Mouse (Mus musculus) testis, adult 2 months (tissue): ENCODE measurements around the gene Calr. TPM values are rescaled to one million over a fixed set of nuclear protein-coding genes. Genes with fewer than 3 reads are reported as not detected.
A peak's percentile ranks its signal among the peaks of the same experiment; 100 is the strongest.

Source experiments
- H3K27ac ChIP-seq: fragments of 200-500 bp; 2 replicates; pipeline ENCODE4 v1.5.1; 2012; ENCODE audit warnings: low read depth, low read length; ENCODE audit not compliant: control insufficient read depth, insufficient read depth
- H3K27me3 ChIP-seq: fragments of 200-500 bp; 2 replicates; pipeline ENCODE4 v1.6.1; 2012; ENCODE audit warnings: mild to moderate bottlenecking, low read length, moderate library complexity; ENCODE audit not compliant: control insufficient read depth, insufficient read depth
- H3K36me3 ChIP-seq: fragments of 200-500 bp; 2 replicates; pipeline ENCODE4 v1.6.1; 2012; ENCODE audit warnings: mild to moderate bottlenecking, low read length; ENCODE audit not compliant: control insufficient read depth, insufficient read depth
- H3K4me1 ChIP-seq: fragments of 200-500 bp; 2 replicates; pipeline ENCODE4 v1.6.1; 2012; ENCODE audit warnings: low read length; ENCODE audit not compliant: control insufficient read depth, insufficient read depth
- H3K4me3 ChIP-seq: fragments of 200-500 bp; 2 replicates; pipeline ENCODE4 v1.5.1; 2012; ENCODE audit warnings: low read depth, mild to moderate bottlenecking, low read length, moderate library complexity, mixed read lengths; ENCODE audit not compliant: control insufficient read depth
- CTCF ChIP-seq: fragments of 200-500 bp; IDR thresholded peaks from 2 replicates; pipeline ENCODE4 v1.5.1; 2012; ENCODE audit warnings: low read depth, mild to moderate bottlenecking, inconsistent platforms, low read length, moderate library complexity; ENCODE audit not compliant: control insufficient read depth, insufficient read depth, insufficient replicate concordance
- POLR2A ChIP-seq: fragments of 200-500 bp; IDR thresholded peaks from 2 replicates; pipeline ENCODE4 v1.6.1; 2012; ENCODE audit warnings: low read depth, mild to moderate bottlenecking, inconsistent platforms, low read length, moderate library complexity; ENCODE audit not compliant: control insufficient read depth
- polyA plus RNA-seq: library from polyadenylated mRNA; depleted of rRNA; stranded (reverse); fragments of >200 nt; gene quantifications from 2 replicates; pipeline ENCODE4 v1.2.3, GENCODE M21; 2012

Calr gene
- polyA plus RNA-seq, 1 experiment: 384 TPM

DNA sequence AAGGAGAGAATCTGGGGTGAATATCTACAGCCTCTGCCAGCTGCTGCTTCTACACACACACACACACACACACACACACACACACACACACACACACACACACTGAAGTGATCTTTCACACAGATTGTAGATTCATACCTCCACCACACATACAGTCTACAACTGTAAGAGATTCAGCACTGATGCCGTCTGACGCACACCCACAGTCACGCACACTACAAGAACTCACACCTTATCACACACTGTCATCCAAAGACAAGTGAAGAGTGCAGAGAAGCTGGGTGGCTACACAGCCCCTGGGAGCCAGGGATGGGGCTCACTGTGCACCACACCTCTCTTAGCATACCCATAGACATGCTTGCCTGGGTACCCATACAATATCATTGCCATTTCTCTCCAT, 32.9 kb downstream of the Calr start:
- no peaks in the 10 kb centered on the region for H3K27me3 ChIP-seq
- no peak for TF ChIP-seq CTCF
- TF ChIP-seq POLR2A: no peak
- no peaks in the 10 kb centered on the region for H3K36me3 ChIP-seq
- H3K4me3 ChIP-seq: peak overlapping the region; percentile 73
- no peak overlapping the region for H3K27ac ChIP-seq
- peaks cover 13% of the 10 kb centered on the region for H3K4me1 ChIP-seq

DNA sequence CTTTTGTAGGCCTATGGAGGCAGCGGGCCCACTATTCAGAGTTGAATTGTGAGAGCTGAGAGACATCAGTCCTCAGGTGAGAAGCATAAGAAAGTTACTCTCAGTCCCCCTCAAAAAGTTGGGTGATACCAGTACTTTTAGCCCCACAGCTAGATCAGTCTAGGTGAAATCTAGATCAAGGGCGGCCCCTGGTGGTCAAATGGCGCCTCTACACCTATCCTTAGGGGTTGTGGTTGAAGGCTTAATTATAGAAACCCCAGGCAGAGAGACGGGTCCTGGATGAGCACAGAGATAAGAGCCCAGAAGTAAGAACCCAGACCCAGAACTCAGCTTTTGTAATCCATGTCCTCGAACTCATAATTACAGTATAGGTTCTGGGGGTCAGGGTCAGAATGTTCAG, 33.7 kb downstream of the Calr start:
- TF ChIP-seq CTCF (peak; percentile 37; the same call in 1 of the 2 replicates), POLR2A (no peak)
- H3K27me3 ChIP-seq: no peaks in the 10 kb centered on the region
- H3K36me3 ChIP-seq: no peaks in the 10 kb centered on the region
- H3K27ac ChIP-seq: peak overlapping the region; percentile 1; the same call in 1 of the 2 replicates
- peaks cover 13% of the 10 kb centered on the region for H3K4me1 ChIP-seq
- peak overlapping the region; percentile 68 for H3K4me3 ChIP-seq

DNA sequence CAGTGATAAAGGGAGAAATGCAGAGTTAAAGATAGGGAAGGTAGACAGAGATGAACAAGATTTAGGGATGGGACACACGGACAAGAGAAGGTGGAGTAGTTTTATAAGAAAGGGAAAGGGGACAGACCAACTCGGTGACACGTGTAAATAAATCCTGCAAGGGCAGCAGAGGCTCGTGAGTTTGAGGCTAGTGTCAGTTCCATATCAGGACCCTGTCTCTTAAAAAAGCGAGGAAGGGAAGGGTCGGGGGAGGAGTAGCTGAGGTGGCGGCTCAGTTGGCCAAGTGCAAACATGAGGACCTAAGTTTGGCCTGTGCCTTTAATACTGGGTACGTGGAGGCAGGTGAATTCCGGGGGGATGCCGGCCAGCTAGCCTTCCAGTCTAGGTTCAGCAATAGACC, 35.4 kb downstream of the Calr start:
- TF ChIP-seq POLR2A (no peak), CTCF (no peak)
- peak overlapping the region; percentile 80 for H3K27ac ChIP-seq
- peak overlapping the region; percentile 89 for H3K4me3 ChIP-seq
- H3K4me1 ChIP-seq: peaks cover 13% of the 10 kb centered on the region
- no peaks in the 10 kb centered on the region for H3K36me3 ChIP-seq
- no peaks in the 10 kb centered on the region for H3K27me3 ChIP-seq

DNA sequence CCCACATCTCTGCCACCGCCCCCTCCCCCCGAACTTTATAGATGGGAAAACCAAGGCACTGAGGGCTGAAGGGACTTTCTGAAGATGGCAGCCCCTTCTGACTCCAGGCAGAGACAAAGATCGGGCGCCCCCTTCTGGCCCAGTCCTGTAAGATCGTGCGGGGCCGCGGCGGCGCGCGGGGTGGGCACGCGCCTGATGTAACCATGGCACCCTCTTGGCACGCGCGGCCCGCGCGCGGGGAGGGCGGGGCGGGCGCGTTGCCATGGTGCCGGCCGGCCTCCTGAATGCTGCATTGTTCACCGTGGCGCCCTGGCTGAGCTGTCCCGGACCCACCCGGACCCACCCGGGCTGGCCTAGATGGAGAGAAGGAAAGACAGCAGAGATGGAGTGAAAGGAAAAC, 35.8 kb downstream of the Calr start:
- no peaks in the 10 kb centered on the region for H3K36me3 ChIP-seq
- TF ChIP-seq POLR2A (peak; percentile 43; the same call in 1 of the 2 replicates), CTCF (peak; percentile 79)
- peaks cover 11% of the 10 kb centered on the region for H3K4me1 ChIP-seq
- H3K27ac ChIP-seq: peak overlapping the region; percentile 80; the same call in 1 of the 2 replicates
- peak overlapping the region; percentile 89 for H3K4me3 ChIP-seq
- no peaks in the 10 kb centered on the region for H3K27me3 ChIP-seq

DNA sequence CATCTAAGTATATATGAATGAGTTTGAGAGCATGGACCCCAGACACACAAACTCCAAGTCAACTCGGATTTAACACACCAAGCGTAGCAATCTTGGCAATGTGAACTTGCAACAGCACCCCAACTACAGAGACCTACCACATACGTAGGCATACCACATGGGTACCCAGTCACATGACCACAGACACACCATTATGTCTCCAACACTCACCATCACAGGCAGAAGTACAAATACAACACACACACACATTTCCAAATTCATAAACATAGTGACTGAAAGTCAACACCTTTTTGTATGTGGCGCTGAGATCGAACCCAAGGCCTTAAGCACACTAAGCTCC, 36.8 kb downstream of the Calr start:
- H3K27me3 ChIP-seq: no peaks in the 10 kb centered on the region

DNA sequence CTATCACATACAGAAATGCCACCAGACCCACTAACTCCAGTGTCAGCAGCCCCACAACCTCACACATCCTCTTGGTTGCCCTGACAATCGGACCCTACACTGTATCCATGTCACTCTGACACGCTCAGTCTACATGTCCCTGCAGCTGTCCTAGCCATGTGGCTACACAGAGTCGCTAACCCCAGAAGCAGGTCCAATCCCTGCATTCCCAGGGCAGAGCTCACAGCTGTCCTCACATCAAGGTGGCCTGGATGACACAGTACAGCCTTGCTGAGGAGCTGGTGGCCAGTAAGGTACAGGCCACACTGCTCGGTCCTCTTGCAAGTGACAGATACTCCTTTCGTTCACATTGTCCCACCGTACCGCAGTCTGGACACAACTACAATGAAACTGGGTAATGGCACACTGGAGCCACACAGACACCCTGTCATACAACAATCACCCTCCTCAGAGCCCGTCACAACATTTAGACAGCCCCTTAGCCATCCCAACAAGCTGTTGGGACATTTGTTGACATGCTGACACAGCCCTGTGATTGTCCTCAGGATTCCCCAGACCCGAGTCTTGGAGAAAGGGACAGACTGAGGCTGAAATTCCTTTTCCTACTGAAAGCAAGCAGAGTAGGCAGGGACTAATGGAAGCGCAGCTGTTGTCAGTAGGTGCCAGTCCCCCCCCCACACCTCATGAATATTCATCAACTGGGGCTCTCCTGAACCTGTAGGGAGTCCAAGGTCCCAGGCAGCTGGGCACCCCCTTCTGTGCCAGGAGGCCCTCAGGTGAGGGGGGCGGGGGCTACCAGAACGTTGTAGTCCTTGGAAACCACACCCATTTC, 37.4 kb downstream of the Calr start:
- TF ChIP-seq POLR2A: no peak
- TF ChIP-seq CTCF: no peak; the same call in 1 of the 2 replicates
- no peaks in the 10 kb centered on the region for H3K36me3 ChIP-seq
- H3K4me3 ChIP-seq: peak overlapping the region; percentile 75
- H3K27ac ChIP-seq: no peak overlapping the region
- no peaks in the 10 kb centered on the region for H3K27me3 ChIP-seq
- H3K4me1 ChIP-seq: no peaks in the 10 kb centered on the region; the same call in 1 of the 2 replicates

More for the DNA sequence above, 36.8 kb downstream of the Calr start:
- Histone ChIP-seq H3K27ac (no peak overlapping the region), H3K4me1 (peaks cover 3% of the 10 kb centered on the region), H3K36me3 (no peaks in the 10 kb centered on the region), H3K4me3 (peak overlapping the region; percentile 75)
- TF ChIP-seq CTCF: no peak
- TF ChIP-seq POLR2A: no peak

DNA sequence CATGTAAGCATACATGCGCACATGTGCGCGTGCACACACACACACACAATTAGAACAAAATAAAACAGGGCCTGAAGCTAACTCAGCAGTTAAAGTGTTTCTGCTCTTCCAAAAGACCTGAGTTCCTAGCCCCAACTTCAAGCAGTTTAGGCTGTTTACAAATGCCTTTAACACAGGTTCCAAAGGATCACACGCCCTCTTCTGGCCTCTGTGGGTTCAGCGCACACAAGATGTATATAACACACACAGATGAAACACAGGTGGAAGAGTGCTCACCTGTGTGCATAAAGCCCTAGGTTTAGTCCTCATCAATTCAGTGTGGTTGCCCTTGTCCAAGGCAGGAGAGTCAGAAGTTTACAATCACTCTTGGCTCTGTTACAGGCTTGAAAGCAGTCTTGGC, 40.7 kb downstream of the Calr start:
- no peak overlapping the region for H3K4me3 ChIP-seq
- no peaks in the 10 kb centered on the region for H3K36me3 ChIP-seq
- H3K27ac ChIP-seq: no peak overlapping the region
- no peaks in the 10 kb centered on the region; the same call in 1 of the 2 replicates for H3K4me1 ChIP-seq
- TF ChIP-seq POLR2A: no peak
- TF ChIP-seq CTCF: no peak
- H3K27me3 ChIP-seq: no peaks in the 10 kb centered on the region
